Mouse (Mus musculus): ENCODE data around the gene Rnf185. TPM values are rescaled to one million over a fixed set of nuclear protein-coding genes. Genes with fewer than 3 reads are reported as not detected.

The Rnf185 gene
- polyA plus RNA-seq, 1 experiment from 2014 or later: 41.1 TPM

GRCm38 (mm10) chr11:3472484-3472883, 20.3 kb upstream of the Rnf185 start:
- Histone ChIP-seq H3K36me3 (no peaks in the 10 kb centered on the region), H3K9me3 (no peaks in the 10 kb centered on the region), H3K4me3 (no peak overlapping the region), H3K27me3 (no peaks in the 10 kb centered on the region), H3K27ac (replicated peaks) (no peak overlapping the region), H3K4me1 (replicated peaks) (no peaks in the 10 kb centered on the region), H3K9ac (no peak overlapping the region), H3K4me2 (no peak overlapping the region)
- WGBS: 37% methylated on average over 1 of the region's 1 CpGs
- ATAC-seq (ENCODE audit: low FRiP score, low read depth): peak; percentile 83; the same call in 1 of the 2 replicates

- no peak for ATAC-seq (ENCODE audit: low FRiP score, low read depth)
- H3K36me3 ChIP-seq: no peaks in the 10 kb centered on the region
- H3K4me3 ChIP-seq: no peak overlapping the region
- H3K9ac ChIP-seq: no peak overlapping the region
- no peaks in the 10 kb centered on the region for H3K9me3 ChIP-seq
- H3K4me1 ChIP-seq (replicated peaks): no peaks in the 10 kb centered on the region
- H3K27ac ChIP-seq (replicated peaks): no peak overlapping the region
- no peak overlapping the region for H3K4me2 ChIP-seq
- H3K27me3 ChIP-seq: no peaks in the 10 kb centered on the region
- WGBS: 31% methylated on average over 11 of the region's 11 CpGs
These were observed 19.3 kb upstream of the Rnf185 start for GRCm38 (mm10) chr11:3471448-3471850.

GRCm38 (mm10) chr11:3462846-3463245, 10.7 kb upstream of the Rnf185 start:
- Histone ChIP-seq H3K4me3 (no peak overlapping the region), H3K4me1 (replicated peaks) (no peaks in the 10 kb centered on the region), H3K4me2 (no peak overlapping the region), H3K27me3 (no peaks in the 10 kb centered on the region), H3K36me3 (no peaks in the 10 kb centered on the region), H3K27ac (replicated peaks) (no peak overlapping the region), H3K9ac (no peak overlapping the region), H3K9me3 (no peaks in the 10 kb centered on the region)
- WGBS: 83% methylated on average over 1 of the region's 1 CpGs
- ATAC-seq (ENCODE audit: low FRiP score, low read depth): no peak

DNA sequence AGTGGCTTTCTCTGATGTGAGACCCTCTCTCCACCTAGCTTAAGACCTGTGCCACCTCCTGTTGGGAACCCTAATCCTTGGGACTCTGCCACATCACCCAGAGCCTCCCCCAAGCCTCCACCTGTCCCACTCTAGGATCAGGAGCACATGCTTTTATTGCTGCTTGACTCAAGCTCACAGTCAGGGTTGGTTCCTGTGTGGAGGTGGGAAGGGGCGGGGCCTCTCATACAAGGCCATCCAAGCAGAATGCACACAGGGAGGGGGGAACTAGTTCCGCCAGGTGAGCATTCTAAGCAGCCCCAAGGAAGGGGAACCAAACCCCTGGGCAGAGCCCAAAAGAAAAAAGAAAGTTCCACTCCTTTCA, 6.9 kb upstream of the Rnf185 start:
- Histone ChIP-seq H3K4me1 (replicated peaks) (no peaks in the 10 kb centered on the region), H3K36me3 (peaks cover 6% of the 10 kb centered on the region; the same call in 1 of the 2 replicates), H3K4me2 (no peak overlapping the region), H3K27me3 (no peaks in the 10 kb centered on the region), H3K9me3 (no peaks in the 10 kb centered on the region), H3K9ac (no peak overlapping the region), H3K27ac (replicated peaks) (no peak overlapping the region), H3K4me3 (no peak overlapping the region)
- no peak for ATAC-seq (ENCODE audit: low FRiP score, low read depth)
- whole genome bisulfite sequencing: 95% methylated on average over 2 of the region's 2 CpGs

DNA sequence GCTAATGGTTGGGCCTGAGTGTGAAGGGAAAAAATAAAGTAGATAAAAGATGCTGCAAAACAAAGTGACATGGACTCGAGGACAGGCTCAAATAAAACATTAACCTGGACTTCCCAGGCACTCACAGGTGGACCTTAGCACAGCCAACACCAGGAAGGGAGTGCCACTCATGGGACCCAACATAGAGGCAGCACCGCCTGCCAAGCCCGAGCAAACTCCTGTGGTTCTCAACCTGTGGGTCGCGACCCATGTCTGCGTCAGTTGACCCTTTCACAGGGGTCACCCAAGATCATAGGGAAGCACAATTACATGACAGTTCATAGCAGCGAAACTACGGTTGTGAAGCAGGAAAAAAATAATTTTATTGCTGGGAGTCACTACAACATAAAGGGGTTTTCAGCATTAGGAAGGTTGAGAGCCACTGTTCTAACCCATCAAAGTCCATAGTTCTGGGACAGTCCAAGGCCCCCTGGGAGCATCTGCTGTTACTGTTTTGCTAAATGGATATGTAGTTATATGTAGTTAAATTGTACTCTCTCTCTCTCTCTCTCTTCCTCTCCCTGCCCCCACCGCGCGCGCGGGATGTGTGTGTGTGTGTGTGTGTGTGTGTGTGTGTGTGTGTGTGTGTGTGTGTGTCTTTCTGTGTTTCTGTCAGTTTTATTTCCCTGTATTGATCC, 6.4 kb upstream of the Rnf185 start:
- ATAC-seq (ENCODE audit: low FRiP score, low read depth): no peak
- no peak overlapping the region for H3K4me3 ChIP-seq
- H3K4me1 ChIP-seq (replicated peaks): peaks cover 4% of the 10 kb centered on the region
- 85% methylated on average over 8 of the region's 13 CpGs for WGBS
- H3K4me2 ChIP-seq: no peak overlapping the region
- H3K27me3 ChIP-seq: no peaks in the 10 kb centered on the region
- no peak overlapping the region for H3K9ac ChIP-seq
- peaks cover 6% of the 10 kb centered on the region; the same call in 1 of the 2 replicates for H3K36me3 ChIP-seq
- no peak overlapping the region for H3K27ac ChIP-seq (replicated peaks)
- H3K9me3 ChIP-seq: no peaks in the 10 kb centered on the region

- Histone ChIP-seq H3K27ac (replicated peaks) (no peak overlapping the region), H3K27me3 (no peaks in the 10 kb centered on the region), H3K9ac (no peak overlapping the region), H3K9me3 (no peaks in the 10 kb centered on the region), H3K36me3 (peaks cover 6% of the 10 kb centered on the region; the same call in 1 of the 2 replicates), H3K4me3 (no peak overlapping the region), H3K4me2 (no peak overlapping the region), H3K4me1 (replicated peaks) (peaks cover 12% of the 10 kb centered on the region)
- no peak for ATAC-seq (ENCODE audit: low FRiP score, low read depth)
- 25% methylated on average over 1 of the region's 1 CpGs for WGBS
These were observed 4.2 kb upstream of the Rnf185 start for GRCm38 (mm10) chr11:3456354-3456753.

GRCm38 (mm10) chr11:3454506-3454905, 2.3 kb upstream of the Rnf185 start:
- Histone ChIP-seq H3K36me3 (peaks cover 6% of the 10 kb centered on the region; the same call in 1 of the 2 replicates), H3K9me3 (no peaks in the 10 kb centered on the region), H3K4me2 (no peak overlapping the region), H3K27ac (replicated peaks) (no peak overlapping the region), H3K4me3 (no peak overlapping the region), H3K4me1 (replicated peaks) (peaks cover 26% of the 10 kb centered on the region), H3K27me3 (no peaks in the 10 kb centered on the region), H3K9ac (no peak overlapping the region)
- WGBS: 95% methylated on average over 3 of the region's 3 CpGs
- ATAC-seq (ENCODE audit: low FRiP score, low read depth): no peak

GRCm38 (mm10) chr11:3453467-3453866, 1.3 kb upstream of the Rnf185 start:
- H3K36me3 ChIP-seq: peaks cover 6% of the 10 kb centered on the region; the same call in 1 of the 2 replicates
- peak overlapping the region; percentile 87 for H3K4me2 ChIP-seq
- peak overlapping the region; percentile 85 for H3K4me3 ChIP-seq
- H3K9me3 ChIP-seq: no peaks in the 10 kb centered on the region
- peaks cover 26% of the 10 kb centered on the region for H3K4me1 ChIP-seq (replicated peaks)
- no peak overlapping the region for H3K9ac ChIP-seq
- no peak overlapping the region for H3K27ac ChIP-seq (replicated peaks)
- WGBS: 73% methylated on average over 6 of the region's 6 CpGs
- H3K27me3 ChIP-seq: no peaks in the 10 kb centered on the region
- no peak for ATAC-seq (ENCODE audit: low FRiP score, low read depth)

GRCm38 (mm10) chr11:3452769-3453168, 606 bp upstream of the Rnf185 start:
- Histone ChIP-seq H3K9me3 (no peaks in the 10 kb centered on the region), H3K4me1 (replicated peaks) (peaks cover 26% of the 10 kb centered on the region), H3K36me3 (peaks cover 6% of the 10 kb centered on the region; the same call in 1 of the 2 replicates), H3K27me3 (no peaks in the 10 kb centered on the region), H3K4me3 (peak overlapping the region; percentile 85), H3K9ac (peak overlapping the region; percentile 81), H3K4me2 (peak overlapping the region; percentile 87), H3K27ac (replicated peaks) (peak overlapping the region; percentile 90)
- ATAC-seq (ENCODE audit: low FRiP score, low read depth): peak; percentile 46; the same call in 1 of the 2 replicates
- WGBS: under 1% methylated on average over 9 of the region's 9 CpGs

DNA sequence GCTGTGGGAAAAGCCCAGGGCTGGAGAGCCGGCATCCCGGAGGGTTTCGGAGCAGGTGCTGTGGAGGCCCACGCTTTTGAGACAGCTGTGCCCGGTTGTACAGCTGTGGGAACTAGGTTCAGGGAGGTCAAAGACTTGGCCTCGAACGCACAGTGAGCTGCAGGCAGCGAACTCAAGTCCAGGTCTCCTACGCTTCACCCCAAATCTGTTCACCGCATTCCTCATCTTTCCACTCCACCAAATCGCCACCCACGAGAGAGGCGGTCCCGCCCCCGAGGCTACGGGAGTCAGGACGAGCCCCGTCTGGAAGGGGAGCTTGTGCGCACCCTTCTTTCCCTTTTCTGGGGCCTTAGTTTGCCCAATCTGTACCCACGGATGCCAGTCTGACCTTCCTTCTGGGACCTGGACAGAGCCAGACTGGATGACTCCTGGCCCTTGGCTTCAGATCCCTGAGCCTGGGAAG, 431 bp downstream of the Rnf185 start:
- H3K27me3 ChIP-seq: no peaks in the 10 kb centered on the region
- no peak; the same call in 1 of the 2 replicates for ATAC-seq (ENCODE audit: low FRiP score, low read depth)
- H3K4me2 ChIP-seq: peak overlapping the region; percentile 87

GRCm38 (mm10) chr11:3444875-3445274, 7.3 kb downstream of the Rnf185 start:
- Histone ChIP-seq H3K27ac (replicated peaks) (no peak overlapping the region), H3K4me3 (no peak overlapping the region), H3K9me3 (no peaks in the 10 kb centered on the region), H3K4me1 (replicated peaks) (peaks cover under 1% of the 10 kb centered on the region), H3K4me2 (no peak overlapping the region), H3K36me3 (0 out of 2 replicates have a peak, but pooled peaks cover 2% of the 10 kb centered on the region), H3K27me3 (no peaks in the 10 kb centered on the region), H3K9ac (no peak overlapping the region)
- WGBS: 91% methylated on average over 8 of the region's 8 CpGs
- ATAC-seq (ENCODE audit: low FRiP score, low read depth): no peak

More for the DNA sequence above, 431 bp downstream of the Rnf185 start:
- under 1% methylated on average over 20 of the region's 20 CpGs for WGBS
- Histone ChIP-seq H3K9ac (peak overlapping the region; percentile 81), H3K36me3 (peaks cover 6% of the 10 kb centered on the region; the same call in 1 of the 2 replicates), H3K4me1 (replicated peaks) (peaks cover 26% of the 10 kb centered on the region), H3K9me3 (no peaks in the 10 kb centered on the region), H3K4me3 (peak overlapping the region; percentile 85), H3K27ac (replicated peaks) (peak overlapping the region; percentile 90)

GRCm38 (mm10) chr11:3443091-3443490, 9.1 kb downstream of the Rnf185 start:
- Histone ChIP-seq H3K27me3 (no peaks in the 10 kb centered on the region), H3K4me3 (no peak overlapping the region), H3K4me2 (no peak overlapping the region), H3K27ac (replicated peaks) (no peak overlapping the region), H3K4me1 (replicated peaks) (no peaks in the 10 kb centered on the region; the same call in 1 of the 2 replicates), H3K36me3 (0 out of 2 replicates have a peak, but pooled peaks cover 2% of the 10 kb centered on the region), H3K9me3 (no peaks in the 10 kb centered on the region), H3K9ac (no peak overlapping the region)
- WGBS: 95% methylated on average over 2 of the region's 2 CpGs
- ATAC-seq (ENCODE audit: low FRiP score, low read depth): no peak
